Mouse (Mus musculus): Measurements from ENCODE around the gene Tctn3.
"Not testable (repeated sequence)": the region's sequence is repeated elsewhere in the genome, so short reads cannot be mapped to it uniquely, and the experiment has no call there.

Gene Tctn3

DNA sequence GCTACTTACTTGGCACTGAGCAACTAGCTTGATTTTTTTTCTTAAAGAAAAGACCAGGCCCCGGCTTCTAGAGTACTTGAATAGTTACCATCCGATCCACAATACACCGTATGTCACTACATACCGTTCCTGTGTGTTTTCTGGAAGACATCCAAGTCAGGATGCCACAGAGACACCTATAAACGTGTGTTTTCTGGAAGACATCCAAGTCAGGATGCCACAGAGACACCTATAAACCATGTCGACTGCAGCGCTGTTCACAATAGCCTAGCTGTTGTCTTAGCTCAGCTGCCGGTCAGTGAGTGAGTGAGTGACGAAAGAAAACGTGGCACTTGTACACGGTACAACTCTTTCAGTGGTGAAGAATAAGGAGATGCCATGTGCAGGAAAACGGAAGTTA, 13.9 kb upstream of the Tctn3 start:
- DNase-seq (ENCODE audit: low read depth, low spot score) = peak; percentile 6

DNA sequence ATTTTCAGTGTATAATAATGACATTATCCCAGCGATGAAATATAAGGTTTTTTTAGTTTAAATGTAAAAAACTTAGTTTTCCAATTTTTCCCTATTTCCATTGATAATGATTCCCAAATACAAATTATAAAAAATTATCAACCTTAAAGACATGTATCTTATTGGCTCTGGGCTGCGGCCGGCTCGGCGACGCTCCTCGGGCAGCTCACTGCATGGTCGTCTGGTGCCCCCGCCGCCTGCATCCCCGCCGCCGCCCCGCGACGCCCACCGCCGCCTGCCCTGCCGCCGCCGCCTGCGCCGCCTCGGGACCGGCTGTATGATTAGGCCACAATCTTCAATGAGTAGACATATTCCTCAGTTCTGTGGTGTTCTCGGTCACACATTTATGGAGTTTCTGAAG, 9.6 kb upstream of the Tctn3 start:
- not testable (repeated sequence) for DNase-seq (ENCODE audit: low read depth, low spot score)

DNA sequence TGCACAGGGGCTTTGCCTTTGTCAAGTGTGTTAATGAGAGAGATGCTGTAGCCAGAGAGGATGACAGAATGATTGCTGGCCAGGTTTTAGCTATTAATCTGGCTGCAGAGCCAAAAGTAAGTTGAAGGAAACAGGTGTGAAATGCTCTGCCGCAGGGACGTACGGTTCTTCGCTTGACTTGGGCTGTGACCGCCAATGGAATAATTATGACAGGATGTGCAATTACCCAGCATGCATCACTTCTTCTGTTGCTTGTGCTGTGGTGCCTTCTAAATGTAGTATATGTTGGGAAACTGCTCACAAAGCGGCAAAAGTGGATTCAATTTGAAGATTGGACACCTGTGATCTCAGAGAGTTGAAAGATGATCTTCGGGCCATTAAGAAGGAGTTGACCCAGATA, 4.0 kb upstream of the Tctn3 start:
- no peak for DNase-seq (ENCODE audit: low read depth, low spot score)

DNA sequence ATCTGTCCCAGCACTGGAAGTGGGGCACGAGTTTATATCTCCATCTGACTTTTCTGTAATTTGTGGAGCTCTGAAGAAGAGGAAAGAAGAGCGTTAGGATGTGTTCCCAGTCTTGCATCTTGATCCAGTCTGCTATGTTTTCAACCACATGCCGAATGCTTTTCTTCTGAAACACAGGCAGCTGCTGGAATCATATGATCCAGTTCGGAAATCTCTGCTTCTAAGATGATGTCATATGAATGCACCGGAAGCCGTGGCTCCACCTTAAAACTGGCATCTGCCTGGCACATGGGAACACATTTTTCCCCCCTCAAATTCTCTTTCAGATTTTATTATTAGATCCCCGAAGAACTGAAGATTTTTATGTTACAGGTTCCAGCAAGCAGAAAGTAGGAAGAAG, 2.8 kb upstream of the Tctn3 start:
- DNase-seq (ENCODE audit: low read depth, low spot score) = no peak

DNA sequence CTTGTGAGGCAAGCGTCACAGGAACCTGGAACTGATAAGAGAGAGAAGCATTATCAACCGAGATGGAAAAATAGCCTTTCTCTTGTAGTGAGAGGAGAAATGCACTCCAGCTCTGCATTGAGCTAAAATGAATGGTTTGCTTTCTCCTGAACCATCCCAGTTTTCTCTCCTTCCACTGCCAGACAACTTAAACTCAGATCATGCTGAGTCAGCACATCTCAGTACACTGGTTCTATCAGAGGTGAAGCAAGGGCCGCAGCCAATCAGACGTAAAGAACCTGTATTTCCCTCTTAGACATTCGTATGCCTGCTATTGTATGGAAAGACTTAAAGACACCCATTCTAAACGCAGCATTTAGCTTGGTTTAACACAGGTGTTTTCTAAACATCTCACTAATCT, 4.4 kb downstream of the Tctn3 start:
- no peak for DNase-seq (ENCODE audit: low read depth, low spot score)

DNA sequence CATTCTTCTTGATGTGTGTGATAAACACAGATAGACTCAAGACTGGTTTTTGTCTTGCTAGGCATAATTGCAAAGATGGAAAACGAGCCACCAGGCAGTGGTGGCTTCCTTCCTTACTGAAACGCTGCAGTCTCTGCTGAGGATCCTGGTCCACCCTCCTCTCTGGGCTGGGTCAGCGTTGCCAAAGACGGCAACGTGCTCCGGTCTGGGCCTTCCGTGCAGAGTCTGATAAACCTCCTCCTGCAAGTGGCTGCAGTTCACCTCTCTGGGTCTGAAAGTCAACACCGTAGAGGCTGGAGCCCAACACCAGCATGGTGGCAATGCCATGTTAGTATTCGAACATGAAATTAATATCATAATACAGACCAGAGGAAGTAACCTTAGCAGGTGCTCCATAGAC, 6.8 kb downstream of the Tctn3 start:
- no peak for DNase-seq (ENCODE audit: low read depth, low spot score)

DNA sequence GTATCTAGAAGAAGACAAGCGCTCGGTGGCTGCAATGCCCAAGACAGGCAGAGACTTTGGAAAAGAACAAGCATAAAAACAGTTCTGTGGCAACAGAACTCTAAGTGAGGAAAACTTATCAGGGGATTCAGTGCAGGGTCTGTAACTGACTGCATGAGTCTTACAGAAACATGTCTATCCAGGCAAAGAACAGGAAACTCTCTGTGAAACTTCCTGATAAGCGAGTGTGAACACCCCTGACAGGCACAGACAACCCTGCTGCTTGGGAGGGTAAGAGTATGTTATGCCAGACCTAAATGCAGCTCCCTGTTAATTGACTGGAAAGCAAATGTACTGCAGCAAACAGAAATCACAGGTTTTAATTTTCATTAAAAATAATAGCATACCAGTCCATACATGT, 10.2 kb downstream of the Tctn3 start:
- DNase-seq (ENCODE audit: low read depth, low spot score) = no peak

DNA sequence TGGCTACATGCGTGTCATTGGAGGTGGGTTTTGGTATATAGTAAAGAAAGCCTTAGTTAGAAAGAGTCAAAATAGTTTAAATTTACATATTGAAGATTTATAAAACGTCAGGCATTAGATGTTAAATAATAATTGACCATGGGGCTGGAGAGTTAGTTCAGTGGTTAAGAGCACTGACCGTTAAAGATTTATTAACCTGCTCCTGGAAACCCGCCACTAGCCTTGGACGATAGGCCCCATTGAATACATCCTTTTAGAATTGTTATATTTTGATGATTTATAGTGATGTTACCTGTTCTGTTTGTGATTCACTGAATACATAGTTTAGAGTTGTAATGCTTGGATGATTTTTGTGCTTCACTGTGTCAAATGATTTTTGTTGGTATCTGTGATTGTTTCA, 11.2 kb downstream of the Tctn3 start:
- DNase-seq (ENCODE audit: low read depth, low spot score) = not testable (repeated sequence)

DNA sequence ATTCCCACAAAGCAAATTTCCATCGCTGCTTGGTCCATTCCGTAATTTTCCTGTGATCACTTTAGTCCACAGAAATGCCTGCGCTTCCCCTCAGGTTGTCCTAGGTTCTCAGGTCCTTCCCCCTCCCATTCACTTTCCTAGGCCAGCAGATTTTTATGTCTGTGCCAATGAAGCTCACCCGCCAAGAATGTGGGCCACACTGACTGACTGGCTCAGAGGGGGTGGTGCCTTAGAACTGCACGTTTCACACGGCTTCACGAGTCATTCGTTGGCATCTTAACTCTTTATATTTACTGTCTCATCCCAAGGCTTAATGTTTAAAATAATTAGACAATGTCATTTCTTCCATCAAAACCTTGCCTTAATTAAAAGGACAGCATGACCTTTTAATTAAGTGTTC, 16.2 kb downstream of the Tctn3 start:
- DNase-seq (ENCODE audit: low read depth, low spot score) = no peak

DNA sequence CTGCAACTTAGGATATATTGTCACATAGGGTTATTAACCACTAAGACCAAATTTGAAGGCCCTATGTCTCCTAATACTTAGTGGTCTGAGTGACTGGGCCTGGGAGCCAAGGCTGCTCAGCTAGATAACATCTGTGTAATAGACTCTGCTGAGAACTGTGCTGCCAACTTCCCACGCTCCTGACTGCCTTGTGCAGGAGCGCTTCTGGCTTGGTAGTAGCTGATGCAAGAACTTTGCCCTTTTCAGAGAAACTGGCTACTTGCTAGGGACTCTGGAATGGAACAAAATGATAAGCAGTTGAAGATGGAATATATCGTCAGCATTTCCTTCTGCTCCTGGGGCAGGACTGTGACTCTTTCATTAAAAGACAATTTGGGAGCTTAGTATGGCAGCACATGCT, 16.8 kb downstream of the Tctn3 start:
- no peak for DNase-seq (ENCODE audit: low read depth, low spot score)

DNA sequence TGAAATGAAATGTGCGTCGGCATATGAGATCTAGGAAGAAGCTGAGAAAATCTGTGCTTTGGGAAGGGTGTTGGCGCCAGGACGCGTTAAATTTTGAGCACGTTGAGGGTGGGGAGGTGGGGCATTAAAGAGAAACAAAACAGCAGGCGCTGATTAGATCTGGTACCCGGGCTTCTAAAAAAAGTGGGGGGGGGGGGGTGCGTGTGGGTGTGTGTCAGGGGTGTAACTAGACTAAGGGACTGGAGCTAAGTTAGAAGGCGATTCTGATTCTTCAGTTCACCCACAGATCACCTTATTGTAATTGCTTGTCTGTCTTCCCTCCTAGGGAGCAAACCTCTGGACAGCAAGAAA, 22.5 kb downstream of the Tctn3 start:
- no peak for DNase-seq (ENCODE audit: low read depth, low spot score)

DNA sequence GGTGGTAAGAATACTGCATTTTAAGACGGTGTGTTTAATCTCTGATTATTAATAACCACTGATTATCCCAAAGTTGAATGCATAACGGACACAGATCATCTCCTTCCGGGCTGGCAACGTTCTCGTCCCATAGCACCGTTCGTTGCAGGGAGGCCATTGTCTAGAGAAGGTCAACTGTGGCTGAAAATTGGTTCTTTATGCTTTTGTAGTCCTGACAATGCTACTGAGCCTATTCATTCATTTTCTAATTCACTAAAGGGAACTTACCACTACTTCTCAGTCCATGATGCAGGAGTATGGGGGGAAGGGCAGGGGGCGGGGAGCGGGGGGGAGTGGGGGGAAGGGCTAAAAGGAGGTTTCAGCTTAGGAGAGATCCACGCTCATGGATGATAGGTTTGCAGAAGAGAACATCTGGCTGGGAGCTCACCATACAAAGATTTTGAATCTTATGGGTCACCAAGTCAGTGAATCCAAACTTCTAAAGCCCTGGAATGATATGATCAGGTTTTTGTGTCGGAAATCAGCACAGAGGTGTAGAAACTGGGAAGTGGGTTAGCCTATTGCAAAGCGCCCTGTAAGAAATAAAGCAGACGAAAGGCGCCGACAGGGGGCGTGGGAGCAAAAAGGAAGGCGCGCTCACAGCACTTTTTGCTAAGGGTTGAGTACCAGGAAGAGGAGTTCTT, 23.0 kb downstream of the Tctn3 start:
- DNase-seq (ENCODE audit: low read depth, low spot score) = peak; percentile 93

DNA sequence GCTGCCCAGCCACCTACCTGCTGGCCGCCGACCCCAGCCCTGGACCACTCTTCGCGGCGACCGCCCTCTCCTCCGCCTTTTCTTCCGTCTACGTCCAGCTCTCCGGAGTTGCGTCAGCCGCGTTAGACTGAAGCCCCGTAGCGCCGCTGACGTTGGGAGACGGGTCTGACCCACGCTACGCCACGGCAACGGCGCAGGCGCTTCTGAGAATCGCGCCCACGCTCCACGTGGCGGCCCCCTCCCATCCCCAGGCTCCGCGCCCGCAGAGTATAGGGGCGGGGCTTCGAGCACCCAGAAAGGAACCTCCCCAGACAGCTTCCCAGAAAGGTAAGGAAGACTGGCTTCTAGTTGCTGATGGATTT, 23.8 kb downstream of the Tctn3 start, which contains the start of gene Aldh18a1:
TSS of gene Aldh18a1 (minus strand) at position 171 of the 362 bp plus-strand sequence.
- DNase-seq (ENCODE audit: low read depth, low spot score) = peak; percentile 97

DNA sequence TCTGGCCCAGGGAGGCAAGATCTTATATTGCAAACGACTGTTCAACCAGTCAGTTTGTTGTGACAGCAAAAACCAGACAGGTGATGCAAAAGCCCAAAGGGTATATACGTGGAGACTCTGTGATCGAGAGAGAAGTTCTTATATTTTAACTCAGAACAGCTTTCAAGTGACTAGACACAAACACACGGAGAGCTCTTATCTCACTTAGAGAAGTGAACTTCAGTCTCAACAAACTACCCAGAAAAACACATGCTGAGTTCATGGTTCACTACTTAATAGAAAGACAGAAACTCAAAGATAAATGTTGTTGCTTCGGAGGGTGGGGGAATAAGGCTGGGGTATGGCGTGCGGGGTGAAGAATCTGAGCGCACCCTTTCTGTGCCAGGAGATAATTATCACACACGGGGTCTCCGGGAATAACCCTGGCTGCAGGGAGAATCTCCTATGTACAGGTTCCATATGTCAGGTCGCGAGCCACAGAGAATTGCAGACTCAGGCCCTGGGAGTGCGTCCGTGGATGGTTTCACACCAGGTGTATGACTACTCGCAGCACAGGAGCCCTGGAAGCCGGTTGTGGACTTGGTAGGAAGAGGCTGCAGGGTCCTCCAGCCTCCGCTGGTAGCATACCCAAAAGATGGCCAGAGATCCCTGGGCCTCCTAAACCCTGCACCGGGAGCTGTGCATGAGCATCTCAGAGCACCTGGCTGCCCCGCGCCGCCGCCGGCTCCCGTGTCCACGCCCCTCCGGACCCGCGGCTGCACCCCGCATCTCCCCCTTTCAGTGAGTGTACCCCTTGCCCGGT, 24.3 kb downstream of the Tctn3 start:
- no peak for DNase-seq (ENCODE audit: low read depth, low spot score)

DNA sequence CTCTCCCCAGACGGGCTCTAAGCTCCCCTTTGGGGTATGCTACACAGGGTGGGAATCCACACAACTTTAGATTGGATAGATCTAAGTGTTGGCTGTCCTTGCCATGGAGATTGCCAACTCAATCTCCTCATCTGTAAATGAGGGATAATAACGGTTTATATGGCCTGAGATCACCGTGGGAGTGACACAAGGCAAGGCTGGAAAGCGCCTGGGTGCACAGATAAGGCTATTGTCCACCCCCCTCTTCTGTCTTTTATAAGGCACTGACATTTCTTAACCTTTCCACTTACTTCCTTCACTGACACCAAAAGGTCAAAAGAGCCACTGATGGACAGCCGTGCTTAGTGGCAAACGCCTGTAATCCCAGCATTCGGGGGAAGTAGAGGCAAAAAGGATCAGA, 25.1 kb downstream of the Tctn3 start:
- no peak for DNase-seq (ENCODE audit: low read depth, low spot score)

DNA sequence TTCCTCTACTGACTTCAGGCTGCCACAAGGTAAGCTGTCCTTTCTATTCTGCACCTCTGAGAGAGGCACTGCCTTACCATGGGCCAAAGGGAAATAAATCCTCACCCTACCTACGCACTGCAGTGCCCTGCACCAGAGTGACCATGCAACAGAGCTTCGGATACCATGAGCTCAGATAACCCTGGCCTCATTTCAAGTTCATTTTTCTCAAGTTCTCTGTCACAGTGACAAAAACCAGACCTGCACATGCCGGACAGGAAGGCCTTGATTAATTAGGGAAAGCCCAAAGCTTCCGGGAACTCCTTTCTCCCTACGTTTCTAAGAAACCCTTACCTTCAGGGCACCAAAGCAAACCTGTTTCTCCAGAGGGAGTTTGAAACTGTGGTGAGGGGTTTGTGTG, 30.4 kb downstream of the Tctn3 start:
- no peak for DNase-seq (ENCODE audit: low read depth, low spot score)

DNA sequence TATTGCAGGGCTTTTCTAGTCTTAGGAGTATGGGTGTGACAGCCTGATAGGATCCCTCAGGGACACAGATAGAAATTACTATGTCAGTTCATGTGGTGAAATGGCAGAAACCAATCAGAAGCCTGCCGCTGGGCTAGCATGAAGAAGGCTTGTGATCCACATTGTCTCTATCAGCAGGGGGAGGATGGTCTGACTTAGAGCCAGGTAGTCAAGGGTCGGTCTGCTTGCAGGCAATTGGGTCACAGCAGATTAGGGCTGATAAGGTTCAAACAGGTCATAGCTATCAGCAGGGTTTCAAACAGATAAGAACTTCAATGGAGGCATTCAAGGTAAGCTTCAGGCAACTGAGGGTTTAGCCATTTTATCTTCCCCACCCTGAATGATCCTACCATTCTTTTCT, 31.1 kb downstream of the Tctn3 start:
- no peak for DNase-seq (ENCODE audit: low read depth, low spot score)

DNA sequence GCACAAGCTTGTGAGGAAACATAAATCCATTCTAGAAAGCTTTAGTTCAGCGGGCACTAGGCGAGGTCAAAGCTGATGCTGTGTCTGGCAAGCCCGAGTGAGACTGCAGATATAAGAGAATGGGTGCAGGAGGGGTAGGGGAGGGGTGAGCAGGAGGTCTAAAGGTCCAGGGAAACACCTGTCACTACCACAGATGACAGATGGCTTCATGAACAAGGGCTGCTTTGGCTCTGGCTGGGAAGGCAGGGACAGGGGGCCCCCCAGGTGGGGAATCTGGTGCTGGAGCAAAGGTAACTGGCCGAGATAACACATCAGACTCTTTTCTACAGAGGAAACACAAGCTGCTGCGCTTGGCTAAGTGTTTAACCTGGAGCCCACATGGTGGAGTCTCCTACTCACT, 36.6 kb downstream of the Tctn3 start:
- no peak for DNase-seq (ENCODE audit: low read depth, low spot score)

DNA sequence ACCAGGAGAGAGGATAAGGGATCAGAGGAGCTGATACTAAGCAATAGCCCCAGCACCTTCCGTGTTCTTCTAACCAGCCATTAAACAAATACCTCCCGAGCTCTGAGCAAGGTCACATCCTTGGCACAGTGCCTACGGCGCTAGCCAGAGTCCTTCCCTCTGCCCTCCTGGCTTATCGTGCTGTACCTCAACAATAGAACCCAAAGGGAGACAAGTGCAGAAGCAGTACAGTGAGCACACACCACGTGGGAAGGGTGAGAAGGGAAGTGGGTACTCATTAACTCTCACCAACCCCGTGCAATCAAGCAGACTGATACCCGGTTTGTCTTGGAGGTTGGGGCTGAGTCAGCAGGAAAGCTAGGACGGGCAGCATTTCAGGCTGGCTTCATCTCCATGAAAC, 41.3 kb downstream of the Tctn3 start:
- no peak for DNase-seq (ENCODE audit: low read depth, low spot score)

DNA sequence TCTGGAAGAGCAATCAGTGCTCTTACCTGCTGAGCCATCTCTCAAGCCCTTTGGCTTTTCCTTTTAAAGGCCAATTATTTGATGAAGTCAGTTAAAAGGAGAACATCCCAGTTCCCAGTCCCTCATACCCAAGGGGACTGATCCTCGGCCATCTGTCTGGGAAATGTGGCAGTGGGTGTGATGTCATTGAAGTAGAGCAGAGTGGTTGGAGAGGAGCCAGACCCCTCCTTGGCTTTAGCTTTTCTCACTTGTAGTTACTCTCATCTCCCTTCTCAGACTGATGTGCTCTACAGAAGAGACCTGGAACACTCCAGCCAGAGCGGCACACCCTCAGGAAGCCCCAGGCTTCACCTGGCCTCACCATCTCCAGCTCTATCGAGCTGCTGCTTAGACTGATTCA, 44.4 kb downstream of the Tctn3 start:
- DNase-seq (ENCODE audit: low read depth, low spot score) = no peak

DNA sequence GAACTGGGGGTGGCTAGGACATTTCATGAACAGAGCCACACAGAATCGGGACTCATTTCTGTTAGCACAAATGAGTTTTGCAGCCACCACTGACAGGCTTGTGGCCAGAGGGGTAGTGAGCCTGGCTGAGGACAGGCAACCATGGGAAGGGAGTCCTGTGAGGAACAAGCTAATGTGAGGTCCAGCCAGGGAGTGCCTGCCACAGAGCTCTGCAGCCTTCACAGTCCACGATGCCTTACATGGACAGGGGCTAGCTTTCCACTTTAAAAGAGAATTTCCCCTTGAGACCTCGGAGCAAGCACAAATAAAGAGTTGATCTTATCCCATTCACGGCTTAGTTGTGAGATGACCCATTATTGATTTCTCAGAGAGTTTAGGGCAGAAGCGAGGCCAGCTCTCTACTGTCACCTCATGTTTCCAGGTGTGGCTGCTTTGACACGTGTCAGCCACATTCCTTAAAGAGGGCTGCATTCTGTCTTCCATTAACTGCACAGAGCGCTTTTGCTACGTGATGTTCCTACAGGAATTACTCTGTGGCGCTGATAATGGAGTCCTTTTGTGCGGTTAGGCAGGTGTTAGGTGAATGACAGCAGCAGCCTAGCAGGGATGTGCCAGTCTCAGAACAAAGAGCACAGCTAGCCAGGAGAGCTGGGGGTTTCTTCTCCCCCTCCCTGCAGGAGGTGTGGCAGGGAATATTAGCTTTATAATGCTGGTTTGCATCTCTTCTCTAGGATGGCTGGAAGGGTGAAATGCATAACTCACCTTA, 48.0 kb downstream of the Tctn3 start:
- DNase-seq (ENCODE audit: low read depth, low spot score) = no peak

DNA sequence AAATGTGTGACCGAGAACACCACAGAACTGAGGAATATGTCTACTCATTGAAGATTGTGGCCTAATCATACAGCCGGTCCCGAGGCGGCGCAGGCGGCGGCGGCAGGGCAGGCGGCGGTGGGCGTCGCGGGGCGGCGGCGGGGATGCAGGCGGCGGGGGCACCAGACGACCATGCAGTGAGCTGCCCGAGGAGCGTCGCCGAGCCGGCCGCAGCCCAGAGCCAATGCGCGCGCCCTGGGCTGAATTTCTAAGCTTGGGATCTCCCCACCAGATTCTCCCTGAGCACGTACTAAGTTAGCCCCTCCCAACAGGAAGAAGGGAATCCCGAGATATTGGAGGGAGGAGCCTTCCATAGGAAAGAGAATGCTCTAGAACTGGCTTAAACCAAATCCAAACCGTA, 50.5 kb downstream of the Tctn3 start:
- not testable (repeated sequence) for DNase-seq (ENCODE audit: low read depth, low spot score)

DNA sequence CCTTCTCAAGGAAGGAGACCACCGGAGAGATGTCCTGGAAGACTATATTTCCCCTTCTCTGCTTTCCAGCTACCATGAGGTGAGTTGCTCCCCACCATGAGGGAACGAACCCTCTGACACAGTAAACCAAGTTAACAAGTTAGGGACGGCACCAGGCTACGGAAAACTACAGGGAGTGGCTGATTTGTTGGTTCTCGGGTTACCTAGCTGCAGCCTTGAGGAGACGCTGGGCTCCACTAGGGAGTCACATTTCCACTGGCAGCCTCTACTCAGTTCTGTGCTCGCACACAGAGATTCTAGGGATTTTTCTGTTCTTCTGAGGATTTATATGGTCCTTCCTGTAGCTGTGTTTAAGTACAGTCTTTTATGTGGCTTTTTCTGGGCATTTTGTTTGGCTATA, 56.0 kb downstream of the Tctn3 start:
- DNase-seq (ENCODE audit: low read depth, low spot score) = no peak
